Mouse (Mus musculus) ES-Bruce4 (cell line): ENCODE measurements around the gene Gm44805. TPM values are rescaled to one million over a fixed set of nuclear protein-coding genes. Genes with fewer than 3 reads are reported as not detected.
A peak's percentile ranks its signal among the peaks of the same experiment; 100 is the strongest.

Source experiments
- H3K27ac ChIP-seq: 2 replicates; pipeline ENCODE4 v1.5.1; 2012; ENCODE audit warnings: low read length, inconsistent platforms; ENCODE audit not compliant: insufficient read depth
- H3K27me3 ChIP-seq: 2 replicates; pipeline ENCODE4 v1.6.1; 2012; ENCODE audit warnings: mild to moderate bottlenecking, low read length, inconsistent platforms; ENCODE audit not compliant: control insufficient read depth, poor library complexity, insufficient read depth, severe bottlenecking
- H3K36me3 ChIP-seq: 2 replicates; pipeline ENCODE4 v1.6.1; 2012; ENCODE audit warnings: inconsistent platforms, mild to moderate bottlenecking, low read length, moderate library complexity; ENCODE audit not compliant: control insufficient read depth, poor library complexity, insufficient read depth, severe bottlenecking
- H3K4me1 ChIP-seq: one replicate; pipeline ENCODE4 v1.8.1; 2011; ENCODE audit warnings: low read length; ENCODE audit not compliant: control insufficient read depth, insufficient read depth
- H3K4me3 ChIP-seq: 2 replicates; pipeline ENCODE4 v1.5.1; 2011; ENCODE audit warnings: low read depth, mild to moderate bottlenecking, low read length
- H3K9ac ChIP-seq: 2 replicates; pipeline ENCODE4 v1.6.1; 2012; ENCODE audit warnings: low read depth, mild to moderate bottlenecking, inconsistent platforms; ENCODE audit not compliant: poor library complexity, severe bottlenecking
- H3K9me3 ChIP-seq: replicated peaks from 2 replicates; pipeline ENCODE4 v1.6.1; 2012; ENCODE audit warnings: mild to moderate bottlenecking, low read length, inconsistent platforms; ENCODE audit not compliant: control insufficient read depth, poor library complexity, insufficient read depth, severe bottlenecking
- CTCF ChIP-seq: IDR thresholded peaks from one replicate; pipeline ENCODE4 v1.8.1; 2011; ENCODE audit warnings: low read depth, low read length
- EP300 ChIP-seq: IDR thresholded peaks from 2 replicates; pipeline ENCODE4 v1.6.1; 2011; ENCODE audit warnings: low read depth, low read length; ENCODE audit not compliant: insufficient read depth
- POLR2A ChIP-seq: IDR thresholded peaks from one replicate; pipeline ENCODE4 v1.8.1; 2011; ENCODE audit warnings: low read length; ENCODE audit not compliant: insufficient read depth
- polyA plus RNA-seq: library from polyadenylated mRNA; stranded (reverse); fragments of >200 nt; gene quantifications from 2 replicates; pipeline ENCODE4 v1.2.4, GENCODE M21; 2011; ENCODE audit warnings: low read depth; ENCODE audit not compliant: missing spikeins, insufficient read depth, insufficient read length

The Gm44805 gene
- polyA plus RNA-seq, 1 experiment, result not detected

- H3K36me3 ChIP-seq, result peaks cover 14% of the 10 kb centered on the region
- H3K27me3 ChIP-seq, result no peaks in the 10 kb centered on the region
- no peaks in the 10 kb centered on the region; the same call in 1 of the 2 replicates for H3K9me3 ChIP-seq
- no peak overlapping the region for H3K4me3 ChIP-seq
- no peak overlapping the region for H3K27ac ChIP-seq
- H3K9ac ChIP-seq, result no peak overlapping the region
- TF ChIP-seq CTCF, result no peak
- TF ChIP-seq POLR2A, result no peak
- no peak for TF ChIP-seq EP300
- no peaks in the 10 kb centered on the region for H3K4me1 ChIP-seq
Observed at GRCm38 (mm10) chr7:19717346-19717745, 36.1 kb upstream of the Gm44805 start.

- Histone ChIP-seq H3K9me3 (no peaks in the 10 kb centered on the region; the same call in 1 of the 2 replicates), H3K4me3 (no peak overlapping the region), H3K27ac (peak overlapping the region; percentile 98), H3K4me1 (no peaks in the 10 kb centered on the region), H3K36me3 (peaks cover 18% of the 10 kb centered on the region), H3K27me3 (no peaks in the 10 kb centered on the region), H3K9ac (peak overlapping the region; percentile 80)
- no peak for TF ChIP-seq POLR2A
- no peak for TF ChIP-seq CTCF
- no peak for TF ChIP-seq EP300
Observed at GRCm38 (mm10) chr7:19716822-19717221, 35.6 kb upstream of the Gm44805 start.

GRCm38 (mm10) chr7:19716055-19716682, 34.9 kb upstream of the Gm44805 start:
- Histone ChIP-seq H3K36me3 (peaks cover 23% of the 10 kb centered on the region), H3K9ac (peak overlapping the region; percentile 80), H3K27ac (peak overlapping the region; percentile 98)

GRCm38 (mm10) chr7:19715239-19716054, 34.2 kb upstream of the Gm44805 start, which contains the start of gene Tomm40:
TSS of gene Tomm40 (minus strand) at chr7:19715438.
- H3K9me3 ChIP-seq, result no peaks in the 10 kb centered on the region
- H3K9ac ChIP-seq, result peak within 1 kb of the TSS; percentile 96
- TF ChIP-seq CTCF (no peak), EP300 (no peak), POLR2A (no peak)
- H3K27ac ChIP-seq, result peak within 1 kb of the TSS; percentile 98
- H3K4me3 ChIP-seq, result peak within 1 kb of the TSS; percentile 97
- no peaks in the 10 kb centered on the region for H3K4me1 ChIP-seq
- no peaks in the 10 kb centered on the region for H3K27me3 ChIP-seq
- peaks cover 28% of the 10 kb centered on the region for H3K36me3 ChIP-seq

More at GRCm38 (mm10) chr7:19716055-19716682, 34.9 kb upstream of the Gm44805 start:
- TF ChIP-seq EP300 (no peak), POLR2A (no peak), CTCF (no peak)
- H3K4me1 ChIP-seq, result no peaks in the 10 kb centered on the region
- H3K4me3 ChIP-seq, result peak overlapping the region; percentile 86
- H3K27me3 ChIP-seq, result no peaks in the 10 kb centered on the region
- no peaks in the 10 kb centered on the region; the same call in 1 of the 2 replicates for H3K9me3 ChIP-seq

- TF ChIP-seq CTCF (no peak), POLR2A (no peak), EP300 (no peak)
- H3K36me3 ChIP-seq, result peaks cover 32% of the 10 kb centered on the region
- H3K9ac ChIP-seq, result peak overlapping the region; percentile 96
Observed at GRCm38 (mm10) chr7:19714836-19715235, 33.6 kb upstream of the Gm44805 start.

GRCm38 (mm10) chr7:19713598-19713997, 32.4 kb upstream of the Gm44805 start:
- H3K36me3 ChIP-seq, result peaks cover 44% of the 10 kb centered on the region
- H3K27ac ChIP-seq, result no peak overlapping the region
- H3K9me3 ChIP-seq, result no peaks in the 10 kb centered on the region
- H3K4me1 ChIP-seq, result no peaks in the 10 kb centered on the region
- no peak overlapping the region for H3K4me3 ChIP-seq
- H3K9ac ChIP-seq, result peak overlapping the region; percentile 96; the same call in 1 of the 2 replicates
- TF ChIP-seq EP300 (no peak), POLR2A (no peak), CTCF (no peak)
- no peaks in the 10 kb centered on the region for H3K27me3 ChIP-seq

More at GRCm38 (mm10) chr7:19714836-19715235, 33.6 kb upstream of the Gm44805 start:
- no peaks in the 10 kb centered on the region for H3K27me3 ChIP-seq
- no peaks in the 10 kb centered on the region for H3K4me1 ChIP-seq
- peak overlapping the region; percentile 41 for H3K27ac ChIP-seq
- H3K4me3 ChIP-seq, result peak overlapping the region; percentile 97
- H3K9me3 ChIP-seq, result no peaks in the 10 kb centered on the region
